Mouse (Mus musculus) lung, embryonic 14.5 days (tissue): ENCODE data around the gene Srms. TPM values are rescaled to one million over a fixed set of nuclear protein-coding genes. Genes with fewer than 3 reads are reported as not detected.

ENCODE experiments used
- ATAC-seq: fragments of 200-750 bp; cut with Nextera tagmentation; 2 replicates; pipeline ENCODE4 v1.8.0; 2017; ENCODE audit warnings: mild to moderate bottlenecking, moderate TSS enrichment, moderate library complexity; ENCODE audit not compliant: insufficient read depth
- DNase-seq: peaks from one replicate; pipeline ENCODE4 v3.0.0-alpha.2; 2015
- H3K27ac ChIP-seq: fragments of 300-500 bp; sonication (generic); 2 replicates; pipeline ENCODE4 v1.5.1; 2014; ENCODE audit warnings: low read depth, mild to moderate bottlenecking, moderate library complexity
- H3K27me3 ChIP-seq: fragments of 300-500 bp; sonication (generic); 2 replicates; pipeline ENCODE4 v1.6.1; 2014; ENCODE audit warnings: low read length, control low read depth; ENCODE audit not compliant: insufficient read depth
- H3K36me3 ChIP-seq: fragments of 300-500 bp; sonication (generic); 2 replicates; pipeline ENCODE4 v1.6.1; 2014; ENCODE audit warnings: control low read depth; ENCODE audit not compliant: insufficient read depth
- H3K4me1 ChIP-seq: fragments of 300-500 bp; sonication (generic); 2 replicates; pipeline ENCODE4 v1.6.1; 2014; ENCODE audit warnings: antibody characterized with exemption, control low read depth; ENCODE audit not compliant: insufficient read depth
- H3K4me2 ChIP-seq: fragments of 300-500 bp; sonication (generic); 2 replicates; pipeline ENCODE4 v1.6.1; 2014; ENCODE audit warnings: mild to moderate bottlenecking
- H3K4me3 ChIP-seq: fragments of 300-500 bp; sonication (generic); 2 replicates; pipeline ENCODE4 v1.5.1; 2014; ENCODE audit warnings: low read depth, low read length
- H3K9ac ChIP-seq: fragments of 300-500 bp; sonication (generic); 2 replicates; pipeline ENCODE4 v1.6.1; 2014
- H3K9me3 ChIP-seq: fragments of 300-500 bp; sonication (generic); 2 replicates; pipeline ENCODE4 v1.6.1; 2016; ENCODE audit warnings: low read depth, low read length, control low read depth
- CTCF ChIP-seq: IDR thresholded peaks from 2 replicates; pipeline ENCODE4 v1.5.1; 2016; ENCODE audit warnings: antibody characterized with exemption, low read depth
- WGBS: fragments of 180-500 bp; shearing (Covaris S2); extraction: QIAGEN DNeasy Blood & Tissue Kit; methylation state at CpG from one replicate; pipeline ENCODE4 v1.1.7; 2014; 5-methylcytosine and 5-hydroxymethylcytosine counted together
- polyA plus RNA-seq: library from polyadenylated mRNA; unstranded; fragments of >200 nt; fragmentation: Nextera tagmentation; extraction: Ambion mirVana; gene quantifications from 2 replicates; pipeline ENCODE4 v1.2.1, GENCODE M21; 2014

Gene Srms
- polyA plus RNA-seq, 1 experiment from 2014 or later, result 0.22 TPM

GRCm38 (mm10) chr2:181241602-181242313, 28.8 kb upstream of the Srms start, which contains the start of gene Helz2:
Helz2 (minus strand) TSS chr2:181242027.
- peak within 1 kb of the TSS; percentile 33; the same call in 1 of the 2 replicates for H3K27ac ChIP-seq
- peak; percentile 75 for ATAC-seq
- H3K4me1 ChIP-seq, result 0 out of 2 replicates have a peak, but pooled peaks cover 3% of the 10 kb centered on the region
- H3K36me3 ChIP-seq, result 0 out of 2 replicates have a peak, but pooled peaks cover 10% of the 10 kb centered on the region
- peak; percentile 56 for DNase-seq
- no peaks in the 10 kb centered on the region for H3K27me3 ChIP-seq
- TF ChIP-seq CTCF, result no peak
- H3K9ac ChIP-seq, result peak within 1 kb of the TSS; percentile 73
- H3K9me3 ChIP-seq, result no peaks in the 10 kb centered on the region
- peak within 1 kb of the TSS; percentile 56 for H3K4me3 ChIP-seq
- 8% methylated on average over 16 of the region's 16 CpGs for WGBS
- H3K4me2 ChIP-seq, result peak within 1 kb of the TSS; percentile 72

- no peak for TF ChIP-seq CTCF
- peak overlapping the region; percentile 56 for H3K4me3 ChIP-seq
Observed at GRCm38 (mm10) chr2:181240806-181241440, 27.9 kb upstream of the Srms start.

GRCm38 (mm10) chr2:181239261-181239660, 26.3 kb upstream of the Srms start:
- H3K4me1 ChIP-seq, result 0 out of 2 replicates have a peak, but pooled peaks cover 3% of the 10 kb centered on the region
- ATAC-seq (no peak), DNase-seq (no peak)
- H3K9me3 ChIP-seq, result no peaks in the 10 kb centered on the region
- no peak for TF ChIP-seq CTCF
- 89% methylated on average over 9 of the region's 9 CpGs for WGBS
- no peak overlapping the region for H3K4me3 ChIP-seq
- H3K9ac ChIP-seq, result no peak overlapping the region
- no peaks in the 10 kb centered on the region for H3K27me3 ChIP-seq
- no peak overlapping the region for H3K4me2 ChIP-seq
- H3K36me3 ChIP-seq, result 0 out of 2 replicates have a peak, but pooled peaks cover 10% of the 10 kb centered on the region
- no peak overlapping the region for H3K27ac ChIP-seq

More at GRCm38 (mm10) chr2:181240806-181241440, 27.9 kb upstream of the Srms start:
- peak overlapping the region; percentile 72 for H3K4me2 ChIP-seq
- H3K4me1 ChIP-seq, result 0 out of 2 replicates have a peak, but pooled peaks cover 3% of the 10 kb centered on the region
- H3K27me3 ChIP-seq, result no peaks in the 10 kb centered on the region
- H3K9me3 ChIP-seq, result no peaks in the 10 kb centered on the region
- no peak overlapping the region for H3K27ac ChIP-seq
- no peak for ATAC-seq
- no peak for DNase-seq
- WGBS, result 88% methylated on average over 13 of the region's 13 CpGs
- 0 out of 2 replicates have a peak, but pooled peaks cover 10% of the 10 kb centered on the region for H3K36me3 ChIP-seq
- no peak overlapping the region; the same call in 1 of the 2 replicates for H3K9ac ChIP-seq

GRCm38 (mm10) chr2:181238861-181239260, 25.9 kb upstream of the Srms start:
- DNase-seq (no peak), ATAC-seq (no peak)
- no peaks in the 10 kb centered on the region for H3K27me3 ChIP-seq
- TF ChIP-seq CTCF, result no peak
- H3K4me3 ChIP-seq, result no peak overlapping the region
- H3K4me1 ChIP-seq, result 0 out of 2 replicates have a peak, but pooled peaks cover 3% of the 10 kb centered on the region
- no peak overlapping the region for H3K9ac ChIP-seq
- H3K9me3 ChIP-seq, result no peaks in the 10 kb centered on the region
- peaks cover 13% of the 10 kb centered on the region; the same call in 1 of the 2 replicates for H3K36me3 ChIP-seq
- H3K4me2 ChIP-seq, result no peak overlapping the region
- 65% methylated on average over 2 of the region's 2 CpGs for WGBS
- no peak overlapping the region for H3K27ac ChIP-seq

GRCm38 (mm10) chr2:181238091-181238610, 25.2 kb upstream of the Srms start:
- DNase-seq, result no peak
- 77% methylated on average over 10 of the region's 10 CpGs for WGBS
- no peak overlapping the region for H3K27ac ChIP-seq
- H3K4me1 ChIP-seq, result 0 out of 2 replicates have a peak, but pooled peaks cover 3% of the 10 kb centered on the region
- ATAC-seq, result no peak
- H3K27me3 ChIP-seq, result no peaks in the 10 kb centered on the region
- H3K4me2 ChIP-seq, result no peak overlapping the region
- no peak overlapping the region for H3K4me3 ChIP-seq
- H3K36me3 ChIP-seq, result peaks cover 16% of the 10 kb centered on the region; the same call in 1 of the 2 replicates
- no peak overlapping the region for H3K9ac ChIP-seq
- no peaks in the 10 kb centered on the region for H3K9me3 ChIP-seq
- no peak for TF ChIP-seq CTCF

GRCm38 (mm10) chr2:181237251-181238014, 24.4 kb upstream of the Srms start:
- no peak for ATAC-seq
- H3K27ac ChIP-seq, result no peak overlapping the region
- no peak for DNase-seq
- 0 out of 2 replicates have a peak, but pooled peaks cover 3% of the 10 kb centered on the region for H3K4me1 ChIP-seq
- no peaks in the 10 kb centered on the region for H3K9me3 ChIP-seq
- peaks cover 16% of the 10 kb centered on the region; the same call in 1 of the 2 replicates for H3K36me3 ChIP-seq
- no peaks in the 10 kb centered on the region for H3K27me3 ChIP-seq
- TF ChIP-seq CTCF, result no peak
- no peak overlapping the region for H3K4me3 ChIP-seq
- no peak overlapping the region for H3K4me2 ChIP-seq
- 86% methylated on average over 17 of the region's 17 CpGs for WGBS
- no peak overlapping the region for H3K9ac ChIP-seq
